Mouse (Mus musculus) gastrocnemius, adult 8-10 months (tissue): Measurements from ENCODE around the gene Prss28. TPM values are rescaled to one million over a fixed set of nuclear protein-coding genes. Genes with fewer than 3 reads are reported as not detected.

Experiments
- DNase-seq, 2 experiments: peaks; one replicate each; pipeline ENCODE4 v3.0.0; 2022; ENCODE audit warnings: low spot score in 2 of 2
- total RNA-seq, 4 experiments: library from RNA; stranded (reverse); gene quantifications; 2 replicates each; pipeline ENCODE4 v1.2.4; 2022

Gene Prss28
- total RNA-seq, 4 experiments from 2014 or later: not detected

- no peak for DNase-seq
Observed at GRCm38 (mm10) chr17:25340003-25340402, 31.6 kb downstream of the Prss28 start.

- DNase-seq: no peak
Observed at GRCm38 (mm10) chr17:25341490-25341889, 33.0 kb downstream of the Prss28 start.

GRCm38 (mm10) chr17:25345462-25345861, 37.0 kb downstream of the Prss28 start, which contains the start of gene Tpsab1:
Tpsab1 (minus strand) TSS chr17:25345562.
- DNase-seq: no peak

- DNase-seq: no peak
Observed at GRCm38 (mm10) chr17:25361291-25361690, 52.8 kb downstream of the Prss28 start.

Other genes with a start within 250 kb of the Prss28 start
- gene Tmem204, start 225.1 kb upstream of the Prss28 start, total RNA-seq: 10 to 100 TPM in 1 of 4 experiments, 1 to 10 TPM in 3; 7.9 to 10.7 (median 8.2) TPM
- gene Telo2, start 192.7 kb upstream of the Prss28 start, total RNA-seq: 1 to 10 TPM; 4.2 to 8.6 (median 6.0) TPM
- gene Ptx4, start 187.9 kb upstream of the Prss28 start, total RNA-seq: 1 to 10 TPM in 1 of 4 experiments, under 1 TPM in 3; 0.58 to 2.4 (median 0.79) TPM
- gene Clcn7, start 175.3 kb upstream of the Prss28 start, total RNA-seq: 10 to 100 TPM; 13.0 to 18.3 (median 16.0) TPM
- not detected for gene Ccdc154, start 146.2 kb upstream of the Prss28 start, total RNA-seq
- gene Gm38655, start 133.2 kb upstream of the Prss28 start, total RNA-seq: not detected
- gene BC003965, start 124.1 kb upstream of the Prss28 start, total RNA-seq: 10 to 100 TPM; 13.8 to 15.5 (median 14.8) TPM
- 1 to 10 TPM; 3.2 to 5.4 (median 4.3) TPM for gene Unkl, start 120.2 kb upstream of the Prss28 start, total RNA-seq
- gene Gnptg, start 68.5 kb upstream of the Prss28 start, total RNA-seq: 10 to 100 TPM; 12.8 to 17.2 (median 14.8) TPM
- gene Tsr3, start 68.5 kb upstream of the Prss28 start, total RNA-seq: 10 to 100 TPM; 14.2 to 19.1 (median 15.6) TPM
- gene Baiap3, start 52.3 kb upstream of the Prss28 start, total RNA-seq: not detected
- 10 to 100 TPM; 57.0 to 66.7 (median 58.0) TPM for gene Ube2i, start 34.0 kb upstream of the Prss28 start, total RNA-seq
- gene Prss34, start 10.3 kb upstream of the Prss28 start, total RNA-seq: under 1 TPM; 0.27 to 0.56 (median 0.33) TPM
- gene Prss29, start 10.0 kb downstream of the Prss28 start, total RNA-seq: not detected
- 1 to 10 TPM in 3 of 4 experiments, under 1 TPM in 1; 0.29 to 2.2 (median 1.2) TPM for gene Tpsab1, start 36.9 kb downstream of the Prss28 start, total RNA-seq
- 1 to 10 TPM; 1.7 to 5.9 (median 3.9) TPM for gene Tpsb2, start 57.7 kb downstream of the Prss28 start, total RNA-seq
- not detected for gene Tpsg1, start 60.6 kb downstream of the Prss28 start, total RNA-seq
- 1 to 10 TPM in 3 of 4 experiments, under 1 TPM in 1; 0.68 to 1.7 (median 1.6) TPM for gene Cacna1h, start 125.1 kb downstream of the Prss28 start, total RNA-seq
- gene Tekt4, start 146.0 kb downstream of the Prss28 start, total RNA-seq: not detected
- not detected for gene Sstr5, start 188.6 kb downstream of the Prss28 start, total RNA-seq